Mouse (Mus musculus): ENCODE measurements around the gene Rexo4.

DNA sequence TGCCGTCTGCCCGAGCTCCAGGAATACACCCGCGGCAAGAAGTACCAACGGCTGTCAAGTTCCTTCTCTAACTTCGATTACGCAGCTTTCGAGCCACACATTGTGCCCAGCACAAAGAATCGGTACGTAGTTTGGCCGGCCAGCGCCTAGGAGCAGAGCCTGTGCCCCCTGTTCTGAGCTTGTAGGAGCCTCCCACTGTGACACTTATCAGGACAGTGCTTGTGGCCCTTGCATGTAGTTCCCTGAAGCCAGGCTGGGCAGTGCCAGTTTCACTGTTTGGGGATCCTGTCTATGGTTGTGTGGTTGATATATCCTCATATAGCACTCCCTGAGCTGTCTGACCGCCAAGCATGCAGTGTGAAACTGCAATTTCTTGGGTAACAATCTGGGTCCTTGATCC, 47.4 kb downstream of the Rexo4 start:
- TF ChIP-seq CTCF (conservative IDR thresholded peaks at IDR 0.05; ENCODE audit: insufficient read depth, insufficient read length, low read depth, low read length) (no peak), POLR2A (IDR thresholded peaks at IDR 0.05; ENCODE audit: low read depth, low read length) (no peak)
